Mouse (Mus musculus) liver, adult 2 months (tissue): Measurements from ENCODE around the gene Xpnpep3. TPM values are rescaled to one million over a fixed set of nuclear protein-coding genes. Genes with fewer than 3 reads are reported as not detected.
A peak's percentile ranks its signal among the peaks of the same experiment; 100 is the strongest.
"Not testable (repeated sequence)": the region's sequence is repeated elsewhere in the genome, so short reads cannot be mapped to it uniquely, and the experiment has no call there.

Experiments used
- DNase-seq: peaks from one replicate; pipeline ENCODE4 v3.0.0-alpha.2; 2011; ENCODE audit warnings: low read depth, low spot score; ENCODE audit errors: extremely low read depth
- H3K27ac ChIP-seq: fragments of 200-500 bp; replicated peaks from 2 replicates; pipeline ENCODE4 v1.5.1; 2012; ENCODE audit warnings: low read depth, mild to moderate bottlenecking, control low read depth, inconsistent platforms, low read length; ENCODE audit not compliant: insufficient read depth
- H3K27me3 ChIP-seq: fragments of 200-500 bp; 2 replicates; pipeline ENCODE4 v1.6.1; 2012; ENCODE audit warnings: mild to moderate bottlenecking, moderate library complexity, low read length, inconsistent platforms; ENCODE audit not compliant: control insufficient read depth, insufficient read depth
- H3K36me3 ChIP-seq: fragments of 200-500 bp; 2 replicates; pipeline ENCODE4 v1.6.1; 2012; ENCODE audit warnings: low read length, inconsistent platforms; ENCODE audit not compliant: control insufficient read depth, insufficient read depth
- H3K4me1 ChIP-seq: fragments of 200-500 bp; 2 replicates; pipeline ENCODE4 v1.6.1; 2011; ENCODE audit warnings: low read length; ENCODE audit not compliant: control insufficient read depth, insufficient read depth
- H3K4me3 ChIP-seq: fragments of 200-500 bp; 2 replicates; pipeline ENCODE4 v1.5.1; 2011; ENCODE audit warnings: low read depth, mild to moderate bottlenecking, control low read depth, low read length, moderate library complexity; ENCODE audit not compliant: insufficient read depth
- H3K79me2 ChIP-seq: fragments of 200-500 bp; 2 replicates; pipeline ENCODE4 v1.6.1; 2012; ENCODE audit warnings: inconsistent platforms, mild to moderate bottlenecking, low read length, moderate library complexity; ENCODE audit not compliant: control insufficient read depth, insufficient read depth
- H3K9ac ChIP-seq: fragments of 200-500 bp; 2 replicates; pipeline ENCODE4 v1.6.1; 2012; ENCODE audit warnings: low read depth, mild to moderate bottlenecking, control low read depth, inconsistent platforms, low read length
- CTCF ChIP-seq: fragments of 200-500 bp; IDR thresholded peaks from 2 replicates; pipeline ENCODE4 v1.5.1; 2011; ENCODE audit warnings: low read depth, low read length, control low read depth
- POLR2A ChIP-seq: fragments of 200-500 bp; IDR thresholded peaks from 2 replicates; pipeline ENCODE4 v1.6.1; 2011; ENCODE audit warnings: low read length, control low read depth; ENCODE audit not compliant: insufficient read depth; ENCODE audit errors: extremely low read depth
- WGBS: fragments of 180-500 bp; shearing (Covaris S2); methylation state at CpG from one replicate; pipeline ENCODE4 v1.1.7; 2018; 5-methylcytosine and 5-hydroxymethylcytosine counted together
- polyA plus RNA-seq: library from polyadenylated mRNA; depleted of rRNA; stranded (reverse); fragments of >200 nt; gene quantifications from 2 replicates; pipeline ENCODE4 v1.2.3, GENCODE M21; 2012
- total RNA-seq: library from RNA; depleted of rRNA; stranded (reverse); fragments of >200 nt; gene quantifications from 2 replicates; pipeline ENCODE4 v1.2.3, GENCODE M21; 2014

The Xpnpep3 gene
- total and polyA plus RNA-seq, 2 experiments = 6.8 to 8.1 TPM

DNA sequence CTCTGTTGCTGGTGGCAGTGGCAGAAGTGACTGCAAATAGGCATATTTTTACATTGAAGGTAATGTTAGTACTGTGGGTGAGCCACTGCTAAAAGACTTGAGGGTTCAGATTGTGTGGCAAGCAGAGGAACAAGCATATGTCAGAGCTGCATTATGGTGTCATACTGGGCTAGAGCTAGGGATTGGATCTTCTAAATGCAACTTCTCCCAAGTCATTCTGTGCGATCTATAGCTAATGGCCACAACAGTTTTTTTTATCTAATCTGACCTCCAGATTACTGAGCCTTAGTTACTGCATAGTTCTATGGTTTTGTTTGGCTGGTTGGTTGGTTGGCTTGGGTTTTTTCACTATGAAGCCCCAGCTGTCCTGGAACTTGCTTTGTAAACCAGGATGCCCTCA is 8.3 kb downstream of the Xpnpep3 start, which contains the start of gene Dnajb7:
TSS of gene Dnajb7 (minus strand) at position 101 of the 400 bp plus-strand sequence.
- TF ChIP-seq POLR2A (no peak), CTCF (no peak)
- H3K27me3 ChIP-seq = no peaks in the 10 kb centered on the region
- no peak within 1 kb of the TSS for H3K4me3 ChIP-seq
- H3K36me3 ChIP-seq = no peaks in the 10 kb centered on the region
- 93% methylated on average over 1 of the region's 1 CpGs for WGBS
- peaks cover 17% of the 10 kb centered on the region; the same call in 1 of the 2 replicates for H3K79me2 ChIP-seq
- H3K4me1 ChIP-seq = no peaks in the 10 kb centered on the region; the same call in 1 of the 2 replicates
- H3K9ac ChIP-seq = no peak within 1 kb of the TSS
- DNase-seq = no peak
- H3K27ac ChIP-seq = no peak within 1 kb of the TSS

GRCm38 (mm10) chr15:81416763-81417310 is 16.9 kb downstream of the Xpnpep3 start:
- Histone ChIP-seq H3K4me1 (peaks cover 12% of the 10 kb centered on the region), H3K36me3 (peaks cover 14% of the 10 kb centered on the region; the same call in 1 of the 2 replicates), H3K79me2 (peaks cover 21% of the 10 kb centered on the region; the same call in 1 of the 2 replicates), H3K27ac (peak overlapping the region; percentile 39)
- not testable (repeated sequence) for H3K4me3 ChIP-seq, H3K9ac ChIP-seq, H3K27me3 ChIP-seq
- peak; percentile 86 for DNase-seq
- 7% methylated on average over 22 of the region's 22 CpGs for WGBS

DNA sequence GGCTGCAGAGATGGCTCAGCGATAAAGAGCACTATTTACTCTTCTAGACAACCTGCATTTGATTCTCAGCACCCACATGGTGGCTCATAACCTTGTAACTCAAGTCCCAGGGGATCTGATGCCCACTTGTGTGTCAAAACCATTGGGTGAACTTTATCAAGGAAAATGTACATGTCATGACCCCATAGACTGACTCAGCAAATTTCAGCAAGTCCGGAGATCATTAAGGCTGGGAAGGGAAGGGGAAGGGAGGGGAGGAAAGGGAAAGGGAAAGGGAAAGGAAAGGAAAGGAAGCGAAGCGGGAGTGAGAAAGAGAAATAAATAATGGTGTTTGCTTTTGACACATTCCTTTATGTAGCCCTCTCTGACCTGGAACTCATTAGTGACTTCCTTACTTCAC is 18.1 kb downstream of the Xpnpep3 start:
- peak; percentile 43 for DNase-seq
- WGBS = 55% methylated on average over 4 of the region's 4 CpGs
- H3K4me1 ChIP-seq = peaks cover 18% of the 10 kb centered on the region
- no peak overlapping the region for H3K9ac ChIP-seq
- no peaks in the 10 kb centered on the region for H3K27me3 ChIP-seq
- peaks cover 12% of the 10 kb centered on the region; the same call in 1 of the 2 replicates for H3K79me2 ChIP-seq
- H3K27ac ChIP-seq = peak overlapping the region; percentile 26; the same call in 1 of the 2 replicates
- TF ChIP-seq POLR2A = no peak
- no peak for TF ChIP-seq CTCF
- H3K4me3 ChIP-seq = no peak overlapping the region
- H3K36me3 ChIP-seq = peaks cover 14% of the 10 kb centered on the region; the same call in 1 of the 2 replicates

DNA sequence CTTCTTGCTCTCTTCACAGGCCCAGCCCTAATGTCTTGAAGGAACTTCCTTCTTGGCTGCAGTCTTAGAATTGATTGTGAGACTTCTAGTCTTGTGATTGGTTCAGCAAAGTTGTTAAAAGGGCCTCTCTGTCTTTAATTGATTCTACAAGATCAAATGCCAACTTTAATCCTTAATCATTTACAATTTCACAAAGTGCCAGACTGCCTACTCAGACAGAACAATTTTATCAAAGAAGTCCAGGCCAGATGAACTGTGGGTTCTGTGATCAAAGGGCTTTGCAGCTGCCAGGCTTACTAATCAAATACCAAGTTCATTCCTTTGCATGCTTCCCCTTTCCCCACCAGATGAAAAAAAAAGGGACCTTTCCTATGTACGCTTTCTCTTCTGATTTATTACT is 21.5 kb downstream of the Xpnpep3 start:
- Histone ChIP-seq H3K36me3 (peaks cover 6% of the 10 kb centered on the region; the same call in 1 of the 2 replicates), H3K4me3 (no peak overlapping the region; the same call in 1 of the 2 replicates), H3K27ac (no peak overlapping the region), H3K27me3 (no peaks in the 10 kb centered on the region), H3K9ac (no peak overlapping the region), H3K79me2 (peaks cover 15% of the 10 kb centered on the region; the same call in 1 of the 2 replicates), H3K4me1 (peaks cover 18% of the 10 kb centered on the region)
- 13% methylated on average over 1 of the region's 1 CpGs for WGBS
- no peak for TF ChIP-seq CTCF
- no peak for TF ChIP-seq POLR2A
- peak; percentile 98 for DNase-seq

DNA sequence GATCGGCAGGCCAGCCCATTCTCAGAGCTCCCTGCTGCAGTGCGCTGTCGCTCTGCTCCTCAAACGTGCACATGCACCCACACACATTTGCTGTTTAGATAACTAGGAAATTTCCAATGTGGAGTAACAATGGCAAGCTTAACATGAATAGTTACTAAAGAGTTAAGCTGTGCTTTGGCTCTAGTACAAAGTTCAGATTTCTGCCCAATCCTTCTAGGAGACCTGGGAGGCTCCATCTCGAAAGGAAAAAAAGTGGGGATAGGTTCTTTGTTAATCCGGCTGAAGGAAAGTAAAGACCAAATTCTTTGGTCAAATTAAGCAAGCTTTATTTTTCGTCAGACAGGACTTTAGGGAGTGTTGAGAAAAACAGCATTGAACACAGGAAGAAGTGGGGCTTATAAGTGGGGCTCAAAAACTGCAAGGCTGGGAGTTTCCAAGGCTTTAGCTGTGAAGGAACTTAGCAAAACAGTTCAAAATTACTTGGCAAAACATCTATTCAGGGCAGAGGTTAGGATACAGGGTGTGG is 22.3 kb downstream of the Xpnpep3 start:
- no peaks in the 10 kb centered on the region for H3K27me3 ChIP-seq
- peaks cover 15% of the 10 kb centered on the region; the same call in 1 of the 2 replicates for H3K79me2 ChIP-seq
- peak overlapping the region; percentile 99 for H3K27ac ChIP-seq
- H3K9ac ChIP-seq = peak overlapping the region; percentile 74
- H3K4me3 ChIP-seq = peak overlapping the region; percentile 58
- TF ChIP-seq CTCF (no peak), POLR2A (no peak)
- 18% methylated on average over 7 of the region's 7 CpGs for WGBS
- H3K4me1 ChIP-seq = peaks cover 16% of the 10 kb centered on the region
- peak; percentile 82 for DNase-seq
- H3K36me3 ChIP-seq = peaks cover 7% of the 10 kb centered on the region; the same call in 1 of the 2 replicates

- no peak for DNase-seq
- Histone ChIP-seq H3K27me3 (no peaks in the 10 kb centered on the region), H3K4me3 (no peak overlapping the region), H3K4me1 (peaks cover 13% of the 10 kb centered on the region), H3K79me2 (peaks cover 4% of the 10 kb centered on the region; the same call in 1 of the 2 replicates), H3K27ac (no peak overlapping the region), H3K9ac (no peak overlapping the region), H3K36me3 (peaks cover 19% of the 10 kb centered on the region)
- TF ChIP-seq POLR2A (no peak), CTCF (no peak)
- 91% methylated on average over 3 of the region's 3 CpGs for WGBS
Observed at GRCm38 (mm10) chr15:81425311-81425710, 25.4 kb downstream of the Xpnpep3 start.
